ENCODE assay signal across 16 mouse cellular contexts in the genomic region with DNA sequence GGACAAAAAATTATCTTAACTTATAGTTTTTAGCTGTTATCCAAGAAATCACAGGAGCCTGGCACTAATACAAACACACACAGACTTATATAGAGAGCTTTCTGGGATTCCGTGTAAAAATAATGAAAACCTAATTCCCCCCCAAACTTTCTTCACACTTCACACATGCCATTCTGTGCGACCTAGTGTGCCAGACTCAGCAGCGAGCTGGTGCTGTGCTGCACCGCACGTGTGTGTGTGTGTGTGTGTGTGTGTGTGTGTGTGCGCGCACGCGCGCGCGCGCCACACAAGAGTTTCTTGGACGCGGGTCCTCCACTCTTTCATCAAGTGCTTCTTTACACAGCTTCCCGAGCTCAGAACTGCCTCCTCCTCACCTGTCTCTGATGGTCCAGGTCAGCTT.
"Had no signal": no experiment of that assay in that cellular context is flagged by ENCODE, and none has a peak within 500 bp of the region (broad histone marks: within the 10 kb centered on the region; RNA-seq: fewer than 3 reads in every experiment).

No protein-coding gene starts in this region.

- H3K27ac ChIP-seq: midbrain, embryonic 10.5 days; midbrain, embryonic 12.5 days; neural tube, embryonic 13.5 days; neural tube, embryonic 15.5 days had no signal

- H3K4me3 ChIP-seq: midbrain, embryonic 10.5 days; midbrain, embryonic 12.5 days; myocyte; neural tube, embryonic 13.5 days; neural tube, embryonic 15.5 days had no signal

- H3K4me2 ChIP-seq: lung, embryonic 14.5 days; midbrain, embryonic 12.5 days; neural tube, embryonic 13.5 days; neural tube, embryonic 15.5 days had no signal

- H3K4me1 ChIP-seq: midbrain, embryonic 10.5 days; midbrain, embryonic 12.5 days; neural tube, embryonic 15.5 days had no signal

- H3K27me3 ChIP-seq: midbrain, embryonic 12.5 days; neural tube, embryonic 13.5 days; neural tube, embryonic 15.5 days had no signal

- H3K9ac ChIP-seq: lung, embryonic 14.5 days; midbrain, embryonic 12.5 days; neural tube, embryonic 13.5 days; neural tube, embryonic 15.5 days had no signal

- H3K36me3 ChIP-seq: midbrain, embryonic 12.5 days; neural tube, embryonic 13.5 days; neural tube, embryonic 15.5 days had no signal

- H3K9me3 ChIP-seq: midbrain, embryonic 10.5 days; midbrain, embryonic 12.5 days; neural tube, embryonic 13.5 days; neural tube, embryonic 15.5 days had no signal

- DNase-seq: lung, embryonic 14.5 days; lung, postnatal 10 days; lung, postnatal 4 days; midbrain, embryonic 14.5 days; right cerebral cortex, adult 18-20 months; right cerebral cortex, postnatal 25 days; right cerebral cortex, postnatal 4 days; spleen, adult 18-20 months; thymus, adult 18-20 months; thymus, postnatal 14 days; thymus, postnatal 36 days had no signal
